Mouse (Mus musculus): Measurements from ENCODE around the gene 4930544D05Rik.

GRCm38 (mm10) chr11:70597301-70597700 is 18.3 kb upstream of the 4930544D05Rik start:
- TF ChIP-seq MAFK (IDR thresholded peaks at IDR 0.05; ENCODE audit: insufficient read depth, low read depth, low read length), result no peak
- no peak for TF ChIP-seq ZNF384 (IDR thresholded peaks at IDR 0.05; ENCODE audit: low read depth, low read length)
- TF ChIP-seq HCFC1 (IDR thresholded peaks at IDR 0.05; ENCODE audit: borderline replicate concordance, insufficient read depth, low read length), result no peak

Measured in ES-E14 (cell line).